ENCODE assay signal across 8 mouse cellular contexts in genomic region chr14:31017854-31018253, GRCm38 (mm10). TPM values are rescaled to one million over a fixed set of nuclear protein-coding genes. Genes with fewer than 3 reads are reported as not detected.
A peak's percentile ranks its signal among the peaks of the same experiment; 100 is the strongest.
DNase-seq lines count a peak whose midpoint lies in the region; ATAC-seq and TF ChIP-seq lines count a peak whose summit lies in the region.

No protein-coding gene starts in this region.

- DNase-seq in 416B (ENCODE audit: low read depth), result peak; percentile 84
- DNase-seq in embryonic facial prominence, embryonic 10.5 days (ENCODE audit: low spot score), result peak; percentile 49
- DNase-seq in thymus, postnatal 25 days, result peak; percentile 18

- peak overlapping the region; percentile 97 for H3K4me3 ChIP-seq in E14TG2a.4 (replicated peaks; ENCODE audit: low read length)
- H3K4me3 ChIP-seq in embryonic facial prominence, embryonic 10.5 days, result peak overlapping the region; percentile 89
- peak overlapping the region; percentile 54 for H3K4me3 ChIP-seq in hindbrain, embryonic 16.5 days (ENCODE audit: low read length)

- peaks cover 62% of the 10 kb centered on the region for H3K36me3 ChIP-seq in E14TG2a.4 (ENCODE audit: insufficient read depth, low read length)
- H3K36me3 ChIP-seq in embryonic facial prominence, embryonic 10.5 days (replicated peaks), result peaks cover 65% of the 10 kb centered on the region
- H3K36me3 ChIP-seq in hindbrain, embryonic 16.5 days (ENCODE audit: control insufficient read depth, insufficient read depth, low read length), result peaks cover 26% of the 10 kb centered on the region

- H3K9ac ChIP-seq in hindbrain, embryonic 16.5 days (ENCODE audit: low read depth, low read length), result peak overlapping the region; percentile 97

- H3K27ac ChIP-seq in embryonic facial prominence, embryonic 10.5 days (replicated peaks), result peak overlapping the region; percentile 100
- no peak overlapping the region for H3K27ac ChIP-seq in hindbrain, embryonic 16.5 days (ENCODE audit: low read depth, low read length)

- H3K27me3 ChIP-seq in E14TG2a.4 (ENCODE audit: insufficient read depth, low read length), result no peaks in the 10 kb centered on the region
- H3K27me3 ChIP-seq in embryonic facial prominence, embryonic 10.5 days (replicated peaks; ENCODE audit: low read depth, poor library complexity, severe bottlenecking), result no peaks in the 10 kb centered on the region
- H3K27me3 ChIP-seq in hindbrain, embryonic 16.5 days (replicated peaks; ENCODE audit: control insufficient read depth, insufficient read depth, low read length), result no peaks in the 10 kb centered on the region

- H3K4me2 ChIP-seq in hindbrain, embryonic 16.5 days (ENCODE audit: low read length), result peak overlapping the region; percentile 87

- WGBS in embryonic facial prominence, embryonic 10.5 days, result 0% methylated on average over 2 of the region's 2 CpGs
- 0% methylated on average over 2 of the region's 2 CpGs for WGBS in hindbrain, embryonic 16.5 days

- TF ChIP-seq CTCF in E14TG2a.4 (conservative IDR thresholded peaks at IDR 0.05; ENCODE audit: low read length), result no peak

- H3K9me3 ChIP-seq in E14TG2a.4 (ENCODE audit: low read length), result no peaks in the 10 kb centered on the region
- no peaks in the 10 kb centered on the region for H3K9me3 ChIP-seq in embryonic facial prominence, embryonic 10.5 days
- no peaks in the 10 kb centered on the region for H3K9me3 ChIP-seq in hindbrain, embryonic 16.5 days (ENCODE audit: control insufficient read depth, low read length)

- no peak for ATAC-seq in hindbrain, embryonic 16.5 days
- ATAC-seq in megakaryocyte progenitor cell, adult 5-6 weeks (replicated peaks; ENCODE audit: poor library complexity), result peak; percentile 54
- no peak for ATAC-seq in frontal cortex, adult (ENCODE audit: low TSS enrichment)
- no peak for ATAC-seq in inflammation-experienced regulatory T-cells, adult 6 months

- peaks cover 48% of the 10 kb centered on the region for H3K4me1 ChIP-seq in E14TG2a.4 (replicated peaks; ENCODE audit: low read depth, low read length)
- peaks cover 33% of the 10 kb centered on the region for H3K4me1 ChIP-seq in embryonic facial prominence, embryonic 10.5 days
- H3K4me1 ChIP-seq in hindbrain, embryonic 16.5 days (ENCODE audit: control insufficient read depth, insufficient read depth, low read depth, low read length), result peaks cover 18% of the 10 kb centered on the region

RNA-seq across cellular contexts. Expression of gene Pbrm1, which starts 1.1 kb away (rescaled TPM):
- polyA plus RNA-seq in embryonic facial prominence, embryonic 10.5 days (2016; fragmentation: Nextera tagmentation; extraction: Ambion mirVana), result 153 and 163 TPM in 2 replicates
- polyA plus RNA-seq in hindbrain, embryonic 16.5 days (2015; fragmentation: Nextera tagmentation; extraction: Ambion mirVana), result 98.7 and 108 TPM in 2 replicates
- total RNA-seq in megakaryocyte progenitor cell, adult 5-6 weeks (2015), result 75.4 and 82.4 TPM in 2 replicates
- 52.3 and 80.5 TPM in 2 replicates for total RNA-seq in megakaryocyte progenitor cell, adult 5-6 weeks (2017)
- polyA plus RNA-seq in inflammation-experienced regulatory T-cells, adult 6 months (2017; shearing (Covaris generic)), result 10 to 100 TPM; 45.2 to 57.3 (median 54.1) TPM

RNA-seq across cellular contexts. Expression of gene Gnl3, which starts 1.1 kb away (rescaled TPM):
- polyA plus RNA-seq in embryonic facial prominence, embryonic 10.5 days (2016; fragmentation: Nextera tagmentation; extraction: Ambion mirVana), result 149 and 151 TPM in 2 replicates
- polyA plus RNA-seq in hindbrain, embryonic 16.5 days (2015; fragmentation: Nextera tagmentation; extraction: Ambion mirVana), result 40.1 and 49.0 TPM in 2 replicates
- 365 and 481 TPM in 2 replicates for total RNA-seq in megakaryocyte progenitor cell, adult 5-6 weeks (2015)
- 301 and 405 TPM in 2 replicates for total RNA-seq in megakaryocyte progenitor cell, adult 5-6 weeks (2017)
- 10 to 100 TPM; 48.2 to 99.0 (median 80.0) TPM for polyA plus RNA-seq in inflammation-experienced regulatory T-cells, adult 6 months (2017; shearing (Covaris generic))

RNA-seq across cellular contexts. Expression of gene Spcs1, which starts 16.4 kb away (rescaled TPM):
- 255 and 262 TPM in 2 replicates for polyA plus RNA-seq in embryonic facial prominence, embryonic 10.5 days (2016; fragmentation: Nextera tagmentation; extraction: Ambion mirVana)
- 340 and 355 TPM in 2 replicates for polyA plus RNA-seq in hindbrain, embryonic 16.5 days (2015; fragmentation: Nextera tagmentation; extraction: Ambion mirVana)
- 257 and 280 TPM in 2 replicates for total RNA-seq in megakaryocyte progenitor cell, adult 5-6 weeks (2015)
- total RNA-seq in megakaryocyte progenitor cell, adult 5-6 weeks (2017), result 105 TPM in 2 replicates
- 100 to 1,000 TPM; 297 to 353 (median 327) TPM for polyA plus RNA-seq in inflammation-experienced regulatory T-cells, adult 6 months (2017; shearing (Covaris generic))

RNA-seq across cellular contexts. Expression of gene Glt8d1, which starts 16.7 kb away (rescaled TPM):
- polyA plus RNA-seq in embryonic facial prominence, embryonic 10.5 days (2016; fragmentation: Nextera tagmentation; extraction: Ambion mirVana), result 37.0 and 40.2 TPM in 2 replicates
- polyA plus RNA-seq in hindbrain, embryonic 16.5 days (2015; fragmentation: Nextera tagmentation; extraction: Ambion mirVana), result 55.7 and 59.5 TPM in 2 replicates
- total RNA-seq in megakaryocyte progenitor cell, adult 5-6 weeks (2015), result 54.2 and 64.4 TPM in 2 replicates
- 29.2 and 37.7 TPM in 2 replicates for total RNA-seq in megakaryocyte progenitor cell, adult 5-6 weeks (2017)
- 1 to 10 TPM; 8.6 to 8.8 (median 8.7) TPM for polyA plus RNA-seq in inflammation-experienced regulatory T-cells, adult 6 months (2017; shearing (Covaris generic))

Comparison
In these comparisons a context has a peak if more than half of its experiments do, and no peak if none do; other contexts are left out.
1. DNase-seq: peak in every context shown above with its lines; median percentile 84 in 416B; 49 in embryonic facial prominence, embryonic 10.5 days; 18 in thymus, postnatal 25 days.